Mouse (Mus musculus) right cerebral cortex, postnatal 36 days (tissue): Measurements from ENCODE around the gene Myo18b.

Source experiments
- DNase-seq, 2 experiments: peaks; one replicate each; pipeline ENCODE4 v3.0.0; 2022; ENCODE audit warnings: low spot score in 2 of 2, mixed read lengths in 1 of 2

Myo18b gene

DNA sequence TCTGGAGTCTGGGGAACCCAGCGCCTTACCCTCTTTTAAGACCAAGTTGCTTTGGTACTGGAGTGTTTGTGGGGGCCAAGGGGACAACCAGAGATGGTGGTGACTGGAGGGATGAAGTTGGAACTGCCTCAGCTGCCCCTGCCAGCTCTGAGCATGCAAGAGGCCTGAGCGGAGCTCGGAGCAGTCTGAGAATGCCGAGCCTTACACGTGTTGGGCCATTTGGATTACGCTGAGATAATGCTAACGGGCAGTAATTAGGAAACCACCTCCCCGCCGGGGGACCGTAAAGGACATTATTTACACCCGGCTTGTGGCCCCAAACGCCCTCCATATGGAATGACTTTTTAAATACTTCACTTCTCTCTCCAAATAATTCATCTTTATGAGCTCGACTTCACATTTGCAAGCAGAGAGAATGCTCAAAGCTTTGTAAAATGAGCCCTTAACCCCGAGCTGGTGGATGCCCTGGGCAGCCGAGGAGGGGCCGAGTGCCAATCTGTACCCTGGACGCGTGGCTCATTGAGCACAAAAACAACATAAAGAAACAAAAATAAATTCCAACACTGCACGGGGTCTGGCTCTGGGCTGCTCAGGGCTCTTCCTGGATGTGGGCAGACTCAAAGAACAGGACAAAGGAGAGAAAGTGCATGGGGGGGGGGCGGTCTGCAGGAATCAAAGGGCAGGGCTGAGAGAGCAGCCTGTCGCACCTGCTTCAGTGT is 148.0 kb downstream of the Myo18b start:
- DNase-seq: no peak

DNA sequence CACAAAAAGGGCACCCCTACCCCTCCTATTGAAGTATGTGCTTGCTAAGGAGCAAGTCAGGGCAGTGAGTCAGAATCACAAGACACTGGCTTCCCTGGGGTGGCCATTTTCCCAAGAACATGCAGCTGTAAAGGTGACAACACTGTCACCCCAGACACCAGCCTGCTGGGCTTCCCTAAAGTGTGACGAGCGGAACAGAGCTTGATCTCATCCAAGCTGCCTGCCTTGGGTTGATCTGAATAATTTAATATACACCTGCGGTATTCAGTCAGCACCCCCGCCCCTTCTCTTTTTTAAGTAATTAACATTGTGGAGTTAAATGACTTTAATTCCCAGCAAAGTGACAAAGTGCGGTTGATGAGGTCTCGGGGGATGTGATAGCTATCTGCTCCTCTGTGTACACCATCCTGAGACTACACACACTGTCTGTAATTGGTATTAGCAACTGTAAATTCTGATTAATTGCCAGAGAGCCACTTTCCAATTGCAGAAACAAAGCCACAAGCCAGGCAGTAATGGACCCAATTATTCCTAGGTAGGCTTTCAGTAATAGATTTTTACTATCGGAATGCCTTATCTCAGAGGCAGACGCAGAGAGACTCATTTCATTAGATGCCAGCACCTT is 148.7 kb downstream of the Myo18b start:
- no peak for DNase-seq

DNA sequence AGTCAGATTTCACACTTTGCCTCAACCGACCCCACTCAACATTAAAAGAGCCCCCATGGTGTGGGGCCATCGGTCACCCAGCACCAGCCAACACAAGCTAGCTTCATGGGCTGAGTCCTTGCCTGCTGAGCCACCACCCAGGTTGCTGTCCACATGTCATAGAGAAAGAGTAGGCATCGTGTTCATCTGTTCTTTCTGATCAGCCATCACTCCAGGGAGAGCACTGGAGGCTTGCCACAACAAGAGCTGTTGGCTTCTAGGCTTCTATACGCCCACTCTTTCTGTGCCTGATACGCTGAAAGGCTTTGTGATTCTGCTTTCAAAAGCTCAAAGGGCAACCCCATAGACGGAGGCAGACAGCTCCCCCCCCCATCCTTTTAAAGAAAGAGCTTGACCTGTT is 151.0 kb downstream of the Myo18b start:
- no peak for DNase-seq

DNA sequence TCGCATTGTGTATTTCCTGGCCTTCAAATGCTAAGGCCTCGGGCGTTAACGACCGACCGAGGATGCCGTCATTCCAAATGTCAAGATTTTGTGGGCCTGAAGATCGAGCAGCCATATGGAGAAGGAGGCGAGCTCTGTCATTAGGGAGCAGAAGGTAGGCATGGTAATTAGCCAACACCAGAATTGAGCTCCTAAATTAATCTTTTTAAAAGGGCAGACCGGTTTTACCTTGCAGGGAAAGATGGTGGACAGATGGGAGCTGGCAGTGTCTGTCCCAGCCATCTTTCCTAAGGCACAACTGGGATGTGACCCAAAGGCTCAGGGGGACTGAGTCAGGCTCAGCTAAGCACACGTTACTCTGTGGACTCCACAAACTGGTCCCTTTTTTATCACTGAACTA is 151.6 kb downstream of the Myo18b start:
- no peak for DNase-seq

DNA sequence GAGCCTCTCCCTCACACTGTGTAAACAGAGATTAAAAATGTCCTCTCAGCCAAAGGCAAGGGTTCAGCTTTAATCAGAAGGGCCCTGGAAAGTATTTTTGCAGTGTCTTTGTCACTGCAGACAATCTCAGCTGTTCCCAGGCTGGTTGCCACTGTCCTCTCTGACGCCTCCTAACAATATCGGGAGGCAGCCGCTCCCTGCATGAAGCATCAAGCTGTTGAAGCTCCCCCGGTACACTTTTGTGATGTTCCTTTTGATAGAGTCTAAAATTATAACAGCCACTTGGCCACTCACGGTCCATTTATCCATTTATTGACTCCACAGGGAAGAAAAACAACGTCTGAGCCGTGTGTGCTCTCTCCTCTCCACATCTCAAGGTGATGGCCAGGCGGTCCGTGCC is 153.0 kb downstream of the Myo18b start:
- no peak for DNase-seq

GRCm38 (mm10) chr5:112740651-112741050 is 155.5 kb downstream of the Myo18b start:
- peak; percentile 60 to 68 for DNase-seq

- no peak for DNase-seq
These were observed 161.1 kb downstream of the Myo18b start for GRCm38 (mm10) chr5:112735040-112735439.

DNA sequence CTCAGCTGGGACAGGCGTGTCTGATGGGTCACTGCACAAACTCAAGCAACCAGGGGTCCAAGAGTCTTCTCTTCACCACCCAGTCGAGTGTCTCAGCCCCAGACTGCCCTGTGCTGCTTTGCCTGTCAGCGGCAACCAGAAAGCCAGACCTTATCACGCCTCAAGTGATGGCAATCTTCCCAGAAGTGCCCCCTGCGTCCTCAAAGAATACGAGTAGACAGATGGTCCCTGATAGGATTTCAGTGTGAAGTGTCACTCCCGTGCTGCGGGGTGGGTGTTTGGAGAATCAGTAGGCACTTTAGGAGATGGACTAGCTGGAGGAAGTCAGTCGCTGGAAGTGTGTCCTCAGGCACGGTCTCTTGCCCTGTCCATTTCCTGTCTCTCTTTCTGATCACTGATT is 165.6 kb downstream of the Myo18b start:
- no peak for DNase-seq

- no peak for DNase-seq
These were observed 167.7 kb downstream of the Myo18b start for GRCm38 (mm10) chr5:112728432-112728831.

- no peak for DNase-seq
These were observed 177.4 kb downstream of the Myo18b start for GRCm38 (mm10) chr5:112718655-112719306.

- DNase-seq: no peak
These were observed 181.3 kb downstream of the Myo18b start for GRCm38 (mm10) chr5:112714679-112715446.

- DNase-seq: no peak
These were observed 186.3 kb downstream of the Myo18b start for GRCm38 (mm10) chr5:112709831-112710230.

- DNase-seq: no peak
These were observed 187.7 kb downstream of the Myo18b start for GRCm38 (mm10) chr5:112708441-112708840.

- DNase-seq: no peak
These were observed 188.7 kb downstream of the Myo18b start for GRCm38 (mm10) chr5:112707478-112707877.

- peak; percentile 57 to 68 for DNase-seq
These were observed 195.4 kb downstream of the Myo18b start for GRCm38 (mm10) chr5:112700794-112701193.

- DNase-seq: peak in 1 of 2 experiments; percentile 45
These were observed 199.5 kb downstream of the Myo18b start for GRCm38 (mm10) chr5:112696683-112697082.

- DNase-seq: no peak
These were observed 200.9 kb downstream of the Myo18b start for GRCm38 (mm10) chr5:112695254-112695711.

GRCm38 (mm10) chr5:112693286-112693849 is 202.8 kb downstream of the Myo18b start:
- DNase-seq: peak; percentile 73 to 76

DNA sequence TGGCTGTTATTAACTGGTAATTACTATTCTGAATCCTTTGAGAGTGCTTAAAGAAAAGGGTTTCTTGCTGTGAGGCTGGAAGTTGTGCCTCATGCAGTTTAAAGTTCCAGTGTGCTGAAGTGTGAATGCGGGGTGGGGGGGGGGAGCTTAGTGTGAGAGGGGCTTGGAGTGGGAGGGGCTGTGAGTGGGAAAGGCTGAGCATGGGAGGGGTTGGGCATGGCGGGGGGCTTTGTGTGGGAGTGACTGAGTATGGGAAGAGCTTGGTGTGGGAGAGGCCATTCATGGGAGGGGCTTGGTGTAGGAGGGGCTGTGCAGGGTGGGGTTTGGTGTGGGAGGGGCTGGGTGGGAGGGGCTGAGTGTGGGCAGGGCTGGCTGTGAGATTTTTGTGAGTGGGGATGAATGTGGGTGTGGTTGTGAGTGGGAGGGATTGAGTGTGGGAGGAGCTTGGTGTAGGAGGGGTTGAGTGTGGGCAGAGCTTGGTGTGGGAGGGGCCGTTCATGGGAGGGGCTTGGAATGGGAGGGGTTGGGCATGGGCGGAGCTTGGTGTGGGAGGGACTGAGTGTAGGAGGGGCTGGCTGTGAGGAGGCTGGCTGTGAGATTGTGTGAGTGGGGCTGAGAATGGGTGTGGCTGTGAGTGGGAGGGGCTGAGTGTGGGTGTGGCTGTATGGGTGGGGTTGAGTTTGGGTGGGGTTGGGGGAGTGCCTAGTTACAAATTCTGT is 208.9 kb downstream of the Myo18b start:
- DNase-seq: no peak

DNA sequence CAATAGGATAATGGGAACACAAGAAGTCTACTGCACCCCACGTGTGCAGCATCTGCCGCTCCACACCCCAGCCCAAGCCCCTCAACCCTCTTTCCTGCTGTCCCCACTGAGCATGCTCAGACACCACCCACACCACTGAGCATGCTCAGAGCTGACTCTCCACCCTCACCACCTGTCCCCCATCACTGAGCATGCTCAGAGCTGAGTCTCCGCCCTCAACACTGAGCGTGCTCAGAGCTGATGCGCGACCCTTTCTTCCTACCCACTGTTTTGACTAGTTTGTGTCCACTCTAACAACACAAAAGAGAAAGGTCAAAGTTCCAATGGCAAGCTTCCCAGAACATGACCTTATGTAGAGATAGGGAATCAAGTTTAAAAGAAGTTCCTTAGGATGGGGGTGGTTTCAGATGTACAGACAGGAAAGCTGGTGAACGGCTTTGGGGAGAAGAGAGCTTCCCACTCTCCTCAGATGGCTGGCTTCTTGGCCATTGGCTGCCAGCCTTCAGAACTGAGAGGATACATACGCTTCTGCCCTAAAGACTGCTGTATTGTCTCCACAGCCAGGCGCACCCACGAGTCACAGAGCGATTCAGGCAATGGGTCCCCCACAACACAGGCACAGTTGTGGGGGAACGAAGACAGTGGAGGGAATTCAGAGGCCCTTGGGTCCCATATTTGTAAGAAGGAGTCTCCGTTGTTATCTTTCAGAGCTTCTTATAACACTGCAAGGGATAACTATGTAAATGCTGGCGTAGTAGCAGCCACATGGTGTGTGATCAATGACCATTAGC is 209.7 kb downstream of the Myo18b start:
- no peak for DNase-seq
